8 mouse cellular contexts compared by ENCODE assay signal in genomic region chr6:127150663-127151564, GRCm38 (mm10). TPM values are rescaled to one million over a fixed set of nuclear protein-coding genes. Genes with fewer than 3 reads are reported as not detected.
DNase-seq lines count a peak whose midpoint lies in the region; ATAC-seq lines count a peak whose summit lies in the region.

No protein-coding gene starts in this region.

- no peaks in the 10 kb centered on the region for H3K9me3 ChIP-seq in liver, embryonic 16.5 days (replicated peaks; ENCODE audit: control insufficient read depth, low read length)

- peak overlapping the region; percentile 82 for H3K4me2 ChIP-seq in liver, embryonic 16.5 days (ENCODE audit: low read depth, low read length)

- DNase-seq in spleen, adult 18-20 months: peak; percentile 55 to 56
- no peak for DNase-seq in spleen, adult 12 weeks (ENCODE audit: low spot score)
- peak; percentile 83 for DNase-seq in embryo, embryonic 11.5 days (ENCODE audit: low read depth, low spot score)
- peak; percentile 84 to 87 for DNase-seq in heart, adult 9 months (ENCODE audit: low spot score in 2 of 2)
- peak; percentile 50 for DNase-seq in kidney, adult 18-20 months
- DNase-seq in neural tube, embryonic 10.5 days (ENCODE audit: extremely low spot score, low spot score): peak; percentile 83
- peak; percentile 84 for DNase-seq in testis, postnatal 10 days (ENCODE audit: low spot score)

- peaks cover 49% of the 10 kb centered on the region for H3K4me1 ChIP-seq in liver, embryonic 16.5 days (ENCODE audit: control insufficient read depth, low read depth, low read length)

- WGBS in liver, embryonic 16.5 days (ENCODE audit: insufficient replicate concordance): under 1% methylated on average over 34 of the region's 34 CpGs

- H3K36me3 ChIP-seq in liver, embryonic 16.5 days (ENCODE audit: control insufficient read depth, insufficient read depth): no peaks in the 10 kb centered on the region

- H3K27me3 ChIP-seq in liver, embryonic 16.5 days (ENCODE audit: control insufficient read depth, insufficient read depth, low read depth, low read length): peaks cover 82% of the 10 kb centered on the region

- peak overlapping the region; percentile 74 for H3K27ac ChIP-seq in liver, embryonic 16.5 days (ENCODE audit: low read length)

- ATAC-seq in liver, embryonic 16.5 days (ENCODE audit: low read depth): peak; percentile 53

- peak overlapping the region; percentile 58 for H3K9ac ChIP-seq in liver, embryonic 16.5 days (ENCODE audit: low read depth, low read length)

- H3K4me3 ChIP-seq in liver, embryonic 16.5 days (ENCODE audit: low read depth, low read length): peak overlapping the region; percentile 62

RNA-seq across cellular contexts. Expression of gene Ccnd2, which starts 1.1 kb away (rescaled TPM):
- 41.2 and 46.1 TPM in 2 replicates for polyA plus RNA-seq in liver, embryonic 16.5 days (2015; fragmentation: Nextera tagmentation; extraction: Ambion mirVana)

RNA-seq across cellular contexts. Expression of gene Tigar, which starts 41.6 kb away (rescaled TPM):
- 0.24 and 0.41 TPM in 2 replicates for polyA plus RNA-seq in liver, embryonic 16.5 days (2015; fragmentation: Nextera tagmentation; extraction: Ambion mirVana)
